Mouse (Mus musculus): Measurements from ENCODE around the gene Rnf207. TPM values are rescaled to one million over a fixed set of nuclear protein-coding genes. Genes with fewer than 3 reads are reported as not detected.
A peak's percentile ranks its signal among the peaks of the same experiment; 100 is the strongest.

The Rnf207 gene
- polyA plus RNA-seq, 1 experiment, result 0.22 TPM

DNA sequence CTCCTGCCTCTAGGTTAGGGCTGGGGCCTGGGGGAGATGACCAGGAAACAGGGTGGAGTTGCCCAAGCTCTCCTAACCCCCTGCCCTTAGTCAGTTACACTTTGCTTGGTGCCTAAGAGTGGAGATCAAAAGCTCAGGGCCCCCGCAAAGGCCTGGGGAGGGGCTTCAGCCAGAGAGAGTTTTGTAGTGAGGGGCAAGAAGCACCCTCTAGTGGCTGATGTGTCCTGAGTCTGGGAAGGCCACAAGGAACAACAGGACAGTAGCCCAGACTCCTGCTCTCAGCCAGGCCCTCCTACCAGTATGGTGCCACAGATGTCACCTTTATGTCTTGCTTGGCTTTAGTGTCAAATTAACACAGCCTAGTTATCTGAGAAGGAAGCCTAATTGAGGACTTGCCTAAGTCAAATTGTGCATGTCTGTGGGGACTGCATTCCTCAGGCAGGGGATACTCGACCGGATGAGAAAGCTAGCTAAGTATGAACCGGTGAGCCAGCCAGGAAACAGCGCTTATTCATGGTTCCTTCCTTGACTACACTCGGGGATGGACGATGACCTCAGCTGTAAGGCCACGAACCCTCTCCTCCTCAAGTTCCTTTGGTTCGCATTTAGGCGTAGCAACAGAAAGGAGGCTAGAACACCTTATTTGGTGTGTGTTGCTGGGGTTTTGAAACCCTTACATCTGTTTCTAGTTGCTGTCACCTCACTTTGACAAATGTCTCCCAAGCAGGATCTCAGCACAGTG, 24.4 kb downstream of the Rnf207 start:
- Histone ChIP-seq H3K4me1 (ENCODE audit: control insufficient read depth, insufficient read depth, low read length) (peaks cover 25% of the 10 kb centered on the region), H3K36me3 (ENCODE audit: control insufficient read depth, insufficient read depth, low read length) (no peaks in the 10 kb centered on the region), H3K27me3 (ENCODE audit: control insufficient read depth, insufficient read depth, low read length) (no peaks in the 10 kb centered on the region), H3K27ac (ENCODE audit: control insufficient read depth, insufficient read depth, low read depth, low read length) (no peak overlapping the region), H3K4me3 (ENCODE audit: control insufficient read depth, low read depth, low read length) (no peak overlapping the region)
- TF ChIP-seq CTCF (IDR thresholded peaks at IDR 0.05; ENCODE audit: control insufficient read depth, insufficient read depth, insufficient replicate concordance, low read depth, low read length), result no peak
- 0 out of 2 replicates have a peak, but pooled peaks have one; percentile 4 for TF ChIP-seq POLR2A (IDR thresholded peaks at IDR 0.05; ENCODE audit: control insufficient read depth, low read depth, low read length)

- Histone ChIP-seq H3K27ac (ENCODE audit: control insufficient read depth, insufficient read depth, low read depth, low read length) (no peak overlapping the region), H3K36me3 (ENCODE audit: control insufficient read depth, insufficient read depth, low read length) (no peaks in the 10 kb centered on the region), H3K4me1 (ENCODE audit: control insufficient read depth, insufficient read depth, low read length) (peaks cover 19% of the 10 kb centered on the region), H3K27me3 (ENCODE audit: control insufficient read depth, insufficient read depth, low read length) (no peaks in the 10 kb centered on the region), H3K4me3 (ENCODE audit: control insufficient read depth, low read depth, low read length) (no peak overlapping the region)
- TF ChIP-seq CTCF (IDR thresholded peaks at IDR 0.05; ENCODE audit: control insufficient read depth, insufficient read depth, insufficient replicate concordance, low read depth, low read length), result no peak
- no peak for TF ChIP-seq POLR2A (IDR thresholded peaks at IDR 0.05; ENCODE audit: control insufficient read depth, low read depth, low read length)
These were observed 26.6 kb downstream of the Rnf207 start for GRCm38 (mm10) chr4:152292102-152292765.

- no peak within 1 kb of the TSS for H3K4me3 ChIP-seq (ENCODE audit: control insufficient read depth, low read depth, low read length)
- TF ChIP-seq POLR2A (IDR thresholded peaks at IDR 0.05; ENCODE audit: control insufficient read depth, low read depth, low read length) (no peak), CTCF (IDR thresholded peaks at IDR 0.05; ENCODE audit: control insufficient read depth, insufficient read depth, insufficient replicate concordance, low read depth, low read length) (no peak)
- H3K27ac ChIP-seq (ENCODE audit: control insufficient read depth, insufficient read depth, low read depth, low read length), result no peak within 1 kb of the TSS
- no peaks in the 10 kb centered on the region for H3K27me3 ChIP-seq (ENCODE audit: control insufficient read depth, insufficient read depth, low read length)
- no peaks in the 10 kb centered on the region for H3K36me3 ChIP-seq (ENCODE audit: control insufficient read depth, insufficient read depth, low read length)
- H3K4me1 ChIP-seq (ENCODE audit: control insufficient read depth, insufficient read depth, low read length), result peaks cover 21% of the 10 kb centered on the region
These were observed 27.2 kb downstream of the Rnf207 start, which contains the start of gene Hes3 for GRCm38 (mm10) chr4:152291562-152291961. TSS of gene Hes3 (minus strand) at chr4:152291662.

- no peaks in the 10 kb centered on the region for H3K36me3 ChIP-seq (ENCODE audit: control insufficient read depth, insufficient read depth, low read length)
- no peak overlapping the region for H3K4me3 ChIP-seq (ENCODE audit: control insufficient read depth, low read depth, low read length)
- H3K27ac ChIP-seq (ENCODE audit: control insufficient read depth, insufficient read depth, low read depth, low read length), result no peak overlapping the region
- no peaks in the 10 kb centered on the region for H3K27me3 ChIP-seq (ENCODE audit: control insufficient read depth, insufficient read depth, low read length)
- H3K4me1 ChIP-seq (ENCODE audit: control insufficient read depth, insufficient read depth, low read length), result peaks cover 27% of the 10 kb centered on the region
- TF ChIP-seq CTCF (IDR thresholded peaks at IDR 0.05; ENCODE audit: control insufficient read depth, insufficient read depth, insufficient replicate concordance, low read depth, low read length), result no peak
These were observed 27.8 kb downstream of the Rnf207 start for GRCm38 (mm10) chr4:152290991-152291390.

- no peak overlapping the region for H3K27ac ChIP-seq (ENCODE audit: control insufficient read depth, insufficient read depth, low read depth, low read length)
- H3K27me3 ChIP-seq (ENCODE audit: control insufficient read depth, insufficient read depth, low read length), result no peaks in the 10 kb centered on the region
- TF ChIP-seq CTCF (IDR thresholded peaks at IDR 0.05; ENCODE audit: control insufficient read depth, insufficient read depth, insufficient replicate concordance, low read depth, low read length) (no peak), POLR2A (IDR thresholded peaks at IDR 0.05; ENCODE audit: control insufficient read depth, low read depth, low read length) (no peak)
- H3K36me3 ChIP-seq (ENCODE audit: control insufficient read depth, insufficient read depth, low read length), result no peaks in the 10 kb centered on the region
- no peak overlapping the region for H3K4me3 ChIP-seq (ENCODE audit: control insufficient read depth, low read depth, low read length)
- H3K4me1 ChIP-seq (ENCODE audit: control insufficient read depth, insufficient read depth, low read length), result peaks cover 22% of the 10 kb centered on the region
These were observed 28.4 kb downstream of the Rnf207 start for GRCm38 (mm10) chr4:152290385-152290784.

GRCm38 (mm10) chr4:152288398-152288945, 30.3 kb downstream of the Rnf207 start:
- no peak overlapping the region for H3K4me3 ChIP-seq (ENCODE audit: control insufficient read depth, low read depth, low read length)
- no peaks in the 10 kb centered on the region for H3K36me3 ChIP-seq (ENCODE audit: control insufficient read depth, insufficient read depth, low read length)
- TF ChIP-seq POLR2A (IDR thresholded peaks at IDR 0.05; ENCODE audit: control insufficient read depth, low read depth, low read length), result no peak
- no peak for TF ChIP-seq CTCF (IDR thresholded peaks at IDR 0.05; ENCODE audit: control insufficient read depth, insufficient read depth, insufficient replicate concordance, low read depth, low read length)
- H3K4me1 ChIP-seq (ENCODE audit: control insufficient read depth, insufficient read depth, low read length), result peaks cover 27% of the 10 kb centered on the region
- H3K27me3 ChIP-seq (ENCODE audit: control insufficient read depth, insufficient read depth, low read length), result no peaks in the 10 kb centered on the region
- H3K27ac ChIP-seq (ENCODE audit: control insufficient read depth, insufficient read depth, low read depth, low read length), result no peak overlapping the region
